Mouse (Mus musculus): ENCODE results near the gene Sox5. TPM values are rescaled to one million over a fixed set of nuclear protein-coding genes. Genes with fewer than 3 reads are reported as not detected.

Gene Sox5
- polyA plus RNA-seq, 1 experiment from 2014 or later: 4.9 TPM

- Histone ChIP-seq H3K27me3 (no peaks in the 10 kb centered on the region), H3K4me2 (no peak overlapping the region), H3K9ac (no peak overlapping the region), H3K9me3 (replicated peaks) (no peaks in the 10 kb centered on the region), H3K4me3 (replicated peaks) (no peak overlapping the region), H3K27ac (no peak overlapping the region), H3K36me3 (no peaks in the 10 kb centered on the region), H3K4me1 (replicated peaks) (peaks cover 17% of the 10 kb centered on the region)
- DNase-seq (no peak), ATAC-seq (ENCODE audit: low read depth) (peak; percentile 71)
- WGBS (ENCODE audit: insufficient replicate concordance): 34% methylated on average over 8 of the region's 8 CpGs
These were observed 170.9 kb downstream of the Sox5 start for GRCm38 (mm10) chr6:144610878-144611277.

DNA sequence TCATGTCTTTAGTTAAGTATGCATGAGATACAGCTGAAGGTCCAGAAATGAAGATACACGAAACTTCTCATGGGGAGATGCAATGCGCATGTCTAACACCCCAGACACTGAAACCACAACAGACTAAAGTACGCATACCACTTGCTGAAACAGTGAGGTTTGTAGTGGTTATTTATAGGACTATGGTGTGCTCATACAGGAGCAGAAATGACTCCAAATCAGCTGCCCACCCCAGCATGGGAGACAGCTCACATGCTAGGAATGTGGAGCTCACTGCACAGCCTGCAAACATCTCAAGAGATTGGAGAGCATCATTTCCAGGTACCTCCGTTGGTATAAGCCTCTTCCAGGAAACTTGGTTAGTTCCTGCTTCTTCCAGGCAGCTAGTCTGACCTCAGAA, 178.9 kb downstream of the Sox5 start:
- H3K27me3 ChIP-seq: no peaks in the 10 kb centered on the region
- DNase-seq: no peak
- no peaks in the 10 kb centered on the region for H3K4me1 ChIP-seq (replicated peaks)
- H3K9me3 ChIP-seq (replicated peaks): no peaks in the 10 kb centered on the region
- no peaks in the 10 kb centered on the region; the same call in 1 of the 2 replicates for H3K36me3 ChIP-seq
- H3K27ac ChIP-seq: no peak overlapping the region
- no peak overlapping the region for H3K4me2 ChIP-seq
- 67% methylated on average over 4 of the region's 4 CpGs for WGBS (ENCODE audit: insufficient replicate concordance)
- no peak for ATAC-seq (ENCODE audit: low read depth)
- H3K9ac ChIP-seq: no peak overlapping the region
- H3K4me3 ChIP-seq (replicated peaks): no peak overlapping the region

DNA sequence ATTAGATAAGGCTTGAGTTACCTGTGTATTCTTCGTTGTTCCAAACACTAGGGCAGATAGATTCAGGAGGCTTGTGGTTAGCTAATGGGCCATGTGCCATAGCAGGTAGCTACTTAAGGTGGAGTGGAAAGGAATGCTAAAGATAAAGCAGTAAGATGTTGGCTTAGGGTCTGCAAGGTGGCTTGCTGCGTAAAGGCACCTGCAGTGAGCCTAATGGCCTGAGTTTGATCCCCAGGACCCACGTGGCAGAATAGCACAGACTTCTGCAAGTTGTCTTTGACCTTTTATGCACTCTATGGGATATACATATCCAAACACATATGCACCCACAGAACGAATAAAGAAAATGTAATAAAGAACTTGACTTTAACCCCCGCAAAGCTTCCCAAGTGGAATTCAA, 181.4 kb downstream of the Sox5 start:
- Histone ChIP-seq H3K4me2 (no peak overlapping the region), H3K9me3 (replicated peaks) (no peaks in the 10 kb centered on the region), H3K27me3 (no peaks in the 10 kb centered on the region), H3K27ac (no peak overlapping the region), H3K4me1 (replicated peaks) (no peaks in the 10 kb centered on the region), H3K36me3 (no peaks in the 10 kb centered on the region; the same call in 1 of the 2 replicates), H3K4me3 (replicated peaks) (no peak overlapping the region), H3K9ac (no peak overlapping the region)
- no peak for ATAC-seq (ENCODE audit: low read depth)
- WGBS (ENCODE audit: insufficient replicate concordance): 62% methylated on average over 5 of the region's 5 CpGs
- no peak for DNase-seq

GRCm38 (mm10) chr6:144598324-144598973, 183.3 kb downstream of the Sox5 start:
- DNase-seq (no peak), ATAC-seq (ENCODE audit: low read depth) (no peak)
- no peaks in the 10 kb centered on the region; the same call in 1 of the 2 replicates for H3K36me3 ChIP-seq
- H3K27ac ChIP-seq: no peak overlapping the region
- 35% methylated on average over 6 of the region's 6 CpGs for WGBS (ENCODE audit: insufficient replicate concordance)
- H3K4me3 ChIP-seq (replicated peaks): no peak overlapping the region
- no peaks in the 10 kb centered on the region for H3K27me3 ChIP-seq
- no peaks in the 10 kb centered on the region for H3K4me1 ChIP-seq (replicated peaks)
- H3K9me3 ChIP-seq (replicated peaks): no peaks in the 10 kb centered on the region
- no peak overlapping the region for H3K4me2 ChIP-seq
- H3K9ac ChIP-seq: no peak overlapping the region

DNA sequence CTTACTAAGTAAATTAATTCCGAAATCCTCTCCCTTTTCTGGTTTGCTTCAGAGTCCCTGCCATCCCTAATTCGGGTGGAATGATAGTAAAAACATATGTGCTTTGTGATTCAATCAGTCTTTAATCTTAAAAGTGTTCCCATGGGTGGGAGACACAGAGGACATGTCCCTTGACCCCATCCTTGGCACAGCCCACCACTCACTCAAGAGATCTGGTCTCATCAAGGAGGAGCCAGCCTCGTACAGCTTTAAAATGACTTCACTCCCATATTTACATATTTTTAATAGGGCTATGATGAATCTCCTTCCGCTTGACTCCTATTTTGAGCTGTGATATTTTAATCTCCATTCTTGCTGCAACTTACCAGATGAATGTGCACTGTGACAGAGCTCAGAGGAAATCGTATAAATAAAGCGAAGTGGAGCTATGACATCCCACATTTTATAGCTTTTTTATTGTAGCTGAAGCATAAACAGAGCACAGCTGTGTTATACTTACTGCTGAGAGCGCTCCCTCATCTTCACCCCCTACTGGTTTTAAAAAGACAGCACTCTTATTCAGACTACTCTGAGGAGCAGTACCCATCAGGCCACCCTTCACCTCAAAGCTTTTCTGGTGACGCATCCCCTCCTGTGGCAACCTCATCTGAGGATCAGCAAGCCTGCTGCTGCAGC, 185.1 kb downstream of the Sox5 start:
- 59% methylated on average over 8 of the region's 8 CpGs for whole genome bisulfite sequencing (ENCODE audit: insufficient replicate concordance)
- Histone ChIP-seq H3K4me3 (replicated peaks) (no peak overlapping the region), H3K9ac (no peak overlapping the region), H3K27ac (no peak overlapping the region), H3K36me3 (no peaks in the 10 kb centered on the region), H3K9me3 (replicated peaks) (no peaks in the 10 kb centered on the region), H3K4me2 (no peak overlapping the region), H3K27me3 (no peaks in the 10 kb centered on the region), H3K4me1 (replicated peaks) (no peaks in the 10 kb centered on the region)
- no peak for DNase-seq
- no peak for ATAC-seq (ENCODE audit: low read depth)

GRCm38 (mm10) chr6:144584854-144585253, 196.9 kb downstream of the Sox5 start:
- no peaks in the 10 kb centered on the region for H3K27me3 ChIP-seq
- ATAC-seq (ENCODE audit: low read depth): no peak
- H3K36me3 ChIP-seq: no peaks in the 10 kb centered on the region
- 0 out of 2 replicates have a peak, but pooled peaks cover 3% of the 10 kb centered on the region for H3K4me1 ChIP-seq (replicated peaks)
- DNase-seq: no peak
- H3K27ac ChIP-seq: no peak overlapping the region
- 46% methylated on average over 5 of the region's 5 CpGs for WGBS (ENCODE audit: insufficient replicate concordance)
- H3K9ac ChIP-seq: no peak overlapping the region
- no peaks in the 10 kb centered on the region for H3K9me3 ChIP-seq (replicated peaks)
- no peak overlapping the region for H3K4me2 ChIP-seq
- no peak overlapping the region for H3K4me3 ChIP-seq (replicated peaks)

- no peak overlapping the region for H3K4me2 ChIP-seq
- H3K9ac ChIP-seq: no peak overlapping the region
- H3K27ac ChIP-seq: no peak overlapping the region
- H3K9me3 ChIP-seq (replicated peaks): no peaks in the 10 kb centered on the region
- H3K4me1 ChIP-seq (replicated peaks): 0 out of 2 replicates have a peak, but pooled peaks cover 3% of the 10 kb centered on the region
- DNase-seq (no peak), ATAC-seq (ENCODE audit: low read depth) (no peak)
- no peaks in the 10 kb centered on the region for H3K27me3 ChIP-seq
- no peak overlapping the region for H3K4me3 ChIP-seq (replicated peaks)
- no peaks in the 10 kb centered on the region for H3K36me3 ChIP-seq
- 65% methylated on average over 11 of the region's 11 CpGs for WGBS (ENCODE audit: insufficient replicate concordance)
These were observed 197.5 kb downstream of the Sox5 start for GRCm38 (mm10) chr6:144584074-144584840.

DNA sequence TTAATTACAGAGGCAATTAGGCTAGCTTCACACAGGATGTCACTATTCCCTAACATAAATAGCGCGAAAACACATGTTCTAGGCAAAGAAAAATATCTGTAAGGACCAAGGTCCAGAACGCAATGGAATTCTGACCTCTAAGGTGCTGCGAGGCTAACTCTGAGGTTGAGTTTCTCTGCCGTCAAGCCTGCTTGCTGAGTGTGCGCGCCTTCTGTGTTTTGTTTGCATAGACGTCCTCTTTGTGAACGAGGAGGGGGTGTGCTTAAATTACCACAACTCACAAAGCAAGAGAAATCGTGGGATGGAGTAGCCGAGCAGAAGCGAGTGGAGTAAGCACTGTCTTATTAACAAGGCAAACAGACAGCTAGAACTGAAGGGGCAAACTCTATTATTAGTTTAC, 202.5 kb downstream of the Sox5 start:
- Histone ChIP-seq H3K4me3 (replicated peaks) (no peak overlapping the region), H3K4me2 (no peak overlapping the region), H3K27me3 (no peaks in the 10 kb centered on the region), H3K27ac (no peak overlapping the region), H3K4me1 (replicated peaks) (0 out of 2 replicates have a peak, but pooled peaks cover 3% of the 10 kb centered on the region), H3K36me3 (no peaks in the 10 kb centered on the region), H3K9ac (no peak overlapping the region), H3K9me3 (replicated peaks) (no peaks in the 10 kb centered on the region)
- DNase-seq (no peak), ATAC-seq (ENCODE audit: low read depth) (no peak)
- 54% methylated on average over 12 of the region's 12 CpGs for WGBS (ENCODE audit: insufficient replicate concordance)

DNA sequence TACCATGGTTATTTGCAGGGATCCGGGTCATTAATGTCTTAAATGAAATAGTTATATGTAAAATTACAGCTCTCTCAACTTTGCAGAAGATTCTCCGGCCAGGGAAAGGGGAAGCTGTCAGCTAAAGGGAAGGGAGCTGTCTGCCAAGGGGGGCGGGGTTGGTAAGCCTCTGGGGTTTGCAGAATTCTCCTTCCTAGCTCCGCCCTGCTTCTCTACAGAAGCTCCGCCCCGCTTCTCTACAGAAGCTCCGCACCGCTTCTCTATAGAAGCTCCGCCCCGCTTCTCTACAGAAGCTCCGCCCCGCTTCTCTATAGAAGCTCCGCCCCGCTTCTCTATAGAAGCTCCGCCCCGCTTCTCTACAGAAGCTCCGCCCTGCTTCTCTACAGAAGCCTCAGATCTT, 210.9 kb downstream of the Sox5 start:
- ATAC-seq (ENCODE audit: low read depth): peak; percentile 52; the same call in 1 of the 2 replicates

DNA sequence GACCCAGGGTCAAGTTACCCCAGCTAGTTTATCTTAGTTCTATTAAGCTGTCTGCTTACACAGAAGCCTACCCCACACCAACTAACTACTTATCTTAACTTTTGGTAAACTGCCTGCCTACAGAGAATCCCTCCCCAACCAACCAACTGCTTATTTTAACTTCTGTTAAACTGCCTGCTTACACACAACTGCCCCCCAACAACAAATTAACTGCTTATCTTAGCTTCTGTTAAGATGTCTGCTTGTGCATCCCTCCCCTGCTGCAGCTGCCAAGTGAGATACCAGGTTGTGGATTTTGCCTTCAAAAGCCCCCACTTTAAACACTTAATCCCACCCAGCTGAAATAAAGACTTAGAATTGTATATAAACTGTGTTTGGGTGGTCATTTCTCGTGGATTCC, 215.9 kb downstream of the Sox5 start:
- DNase-seq: no peak
- 52% methylated on average over 1 of the region's 1 CpGs for WGBS (ENCODE audit: insufficient replicate concordance)
- H3K4me3 ChIP-seq (replicated peaks): no peak overlapping the region
- no peaks in the 10 kb centered on the region for H3K36me3 ChIP-seq
- H3K9me3 ChIP-seq (replicated peaks): no peaks in the 10 kb centered on the region
- H3K27me3 ChIP-seq: no peaks in the 10 kb centered on the region
- no peak overlapping the region for H3K4me2 ChIP-seq
- H3K27ac ChIP-seq: no peak overlapping the region
- no peak overlapping the region for H3K9ac ChIP-seq
- H3K4me1 ChIP-seq (replicated peaks): peaks cover 4% of the 10 kb centered on the region; the same call in 1 of the 2 replicates
- ATAC-seq (ENCODE audit: low read depth): peak; percentile 47

More for the DNA sequence above, 210.9 kb downstream of the Sox5 start:
- Histone ChIP-seq H3K4me2 (no peak overlapping the region), H3K4me3 (replicated peaks) (no peak overlapping the region), H3K4me1 (replicated peaks) (peaks cover 8% of the 10 kb centered on the region), H3K9me3 (replicated peaks) (no peaks in the 10 kb centered on the region), H3K9ac (no peak overlapping the region), H3K27ac (no peak overlapping the region), H3K27me3 (no peaks in the 10 kb centered on the region), H3K36me3 (no peaks in the 10 kb centered on the region)
- 34% methylated on average over 17 of the region's 17 CpGs for WGBS (ENCODE audit: insufficient replicate concordance)
- peak; percentile 35 for DNase-seq

DNA sequence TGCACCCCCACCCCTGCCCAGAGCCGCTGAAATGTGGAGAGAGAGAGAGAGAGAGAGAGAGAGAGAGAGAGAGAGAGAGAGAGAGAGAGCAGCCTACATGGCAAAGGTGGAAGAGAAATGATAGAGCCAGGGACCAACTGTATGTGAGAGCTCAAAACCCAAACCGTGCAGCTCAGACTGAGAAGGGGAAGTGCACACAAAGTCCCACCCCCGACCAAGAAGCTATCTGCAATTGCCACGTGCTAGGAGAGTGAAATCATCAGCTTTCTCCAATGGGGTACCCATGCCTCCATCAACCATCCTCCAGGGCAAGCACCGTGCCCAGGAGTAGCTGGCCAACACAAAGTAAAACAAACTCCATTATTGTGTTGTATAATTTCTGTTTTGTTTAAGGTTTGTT, 220.1 kb downstream of the Sox5 start:
- Histone ChIP-seq H3K4me3 (replicated peaks) (no peak overlapping the region), H3K4me1 (replicated peaks) (peaks cover 4% of the 10 kb centered on the region; the same call in 1 of the 2 replicates), H3K27ac (no peak overlapping the region), H3K9me3 (replicated peaks) (no peaks in the 10 kb centered on the region), H3K27me3 (no peaks in the 10 kb centered on the region), H3K36me3 (no peaks in the 10 kb centered on the region), H3K4me2 (no peak overlapping the region), H3K9ac (no peak overlapping the region)
- ATAC-seq (ENCODE audit: low read depth): peak; percentile 54
- WGBS (ENCODE audit: insufficient replicate concordance): 31% methylated on average over 5 of the region's 5 CpGs
- no peak for DNase-seq
